Mouse (Mus musculus) activated CD4-positive, CD25-positive, alpha-beta regulatory T cell, adult 4 months (primary cell): ENCODE measurements around the gene Sat2. TPM values are rescaled to one million over a fixed set of nuclear protein-coding genes. Genes with fewer than 3 reads are reported as not detected.
A peak's percentile ranks its signal among the peaks of the same experiment; 100 is the strongest.
"Not testable (repeated sequence)": the region's sequence is repeated elsewhere in the genome, so short reads cannot be mapped to it uniquely, and the experiment has no call there.

Experiments used
- ATAC-seq: one replicate; pipeline ENCODE4 v1.8.0; 2017
- polyA plus RNA-seq, 2 experiments: library from polyadenylated mRNA; unstranded; fragments of 100-300 nt; shearing (Covaris generic); gene quantifications; one replicate each; pipeline ENCODE4 v1.2.1; 2017

Sat2 gene
- polyA plus RNA-seq, 2 experiments from 2014 or later, result not detected

DNA sequence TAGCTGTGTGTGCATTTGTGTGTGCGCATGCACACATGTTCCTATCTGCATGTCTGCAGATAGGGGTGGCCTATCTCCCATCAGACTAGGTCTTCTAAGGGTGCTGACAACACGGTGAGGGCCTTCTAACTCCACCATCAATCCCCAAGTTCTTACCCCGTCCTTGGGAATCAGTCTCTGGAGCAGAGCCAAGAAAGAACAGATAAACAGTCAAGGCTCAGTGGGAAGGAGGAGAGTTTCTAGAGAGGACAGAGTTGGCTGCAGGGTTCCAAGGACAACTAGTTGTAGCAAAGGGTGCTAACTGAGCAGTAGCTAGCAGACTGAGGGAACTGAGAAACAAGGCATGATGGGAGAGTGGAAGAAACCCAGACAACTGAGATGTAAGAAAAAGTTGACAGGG lies 20.1 kb upstream of the Sat2 start:
- no peak for ATAC-seq

GRCm38 (mm10) chr11:69603516-69603915 lies 18.3 kb upstream of the Sat2 start:
- no peak for ATAC-seq

DNA sequence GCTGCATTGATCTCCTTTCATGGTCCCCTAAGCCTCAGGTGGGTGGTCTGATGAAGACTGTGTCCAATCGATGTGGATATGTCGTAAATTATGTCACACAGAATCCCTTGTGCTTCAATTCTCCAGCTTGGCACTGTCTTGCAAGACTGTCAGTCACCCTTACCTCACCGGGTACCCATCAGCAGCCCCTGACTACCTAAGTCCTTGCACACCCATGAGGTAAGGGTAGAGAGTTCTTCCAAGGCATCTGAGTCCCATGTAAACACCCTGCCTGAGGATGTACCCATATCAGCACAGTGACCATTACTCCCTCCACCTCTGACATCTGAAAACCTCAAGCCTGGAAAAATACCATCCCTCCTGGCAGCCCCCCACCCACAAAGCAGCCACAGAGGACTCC lies 17.5 kb upstream of the Sat2 start:
- no peak for ATAC-seq

- no peak for ATAC-seq
These were observed 16.8 kb upstream of the Sat2 start for GRCm38 (mm10) chr11:69604795-69605664.

DNA sequence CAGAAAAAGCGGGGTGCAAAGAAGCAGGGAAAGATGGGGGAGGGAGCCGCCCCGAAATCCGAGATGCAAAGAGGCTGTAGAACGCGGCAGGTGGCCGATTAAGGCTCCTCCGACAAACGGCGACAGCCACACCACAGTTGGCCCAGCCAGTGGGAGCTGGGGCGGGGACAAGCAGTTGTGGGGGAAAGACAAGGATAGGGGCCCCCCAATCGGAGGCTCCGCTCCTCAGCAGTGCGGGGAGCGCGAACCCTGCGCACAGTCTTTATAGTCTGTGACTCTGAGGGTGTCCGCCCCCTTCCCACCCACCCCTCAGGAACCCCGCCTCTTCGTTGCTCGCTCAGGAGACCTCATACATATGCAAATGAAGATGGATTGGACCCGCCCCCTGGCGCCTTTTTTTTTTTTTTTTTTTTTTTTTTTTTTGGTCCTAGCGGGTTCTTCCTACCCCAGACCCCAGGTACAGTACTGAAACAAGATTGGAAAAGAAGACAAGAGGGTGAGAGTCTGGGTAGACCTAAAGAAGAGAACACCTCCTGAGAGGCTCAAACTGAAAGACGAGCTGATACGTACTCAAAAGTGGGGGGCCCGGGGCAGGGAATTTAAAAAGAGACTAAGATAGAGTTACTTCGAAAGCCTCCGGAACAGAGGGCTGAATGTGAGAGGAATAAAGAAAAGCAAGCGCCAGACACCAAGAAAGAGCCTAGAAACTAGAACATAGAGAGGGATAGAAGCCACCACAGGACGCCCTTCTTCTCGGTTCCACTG lies 15.9 kb upstream of the Sat2 start, which contains the start of gene Atp1b2:
Gene Atp1b2 (minus strand): TSS at position 217 of the 765 bp plus-strand sequence.
- ATAC-seq, result peak; percentile 61

- no peak for ATAC-seq
These were observed 15.4 kb upstream of the Sat2 start for GRCm38 (mm10) chr11:69606491-69606795.

GRCm38 (mm10) chr11:69606832-69607231 lies 15.0 kb upstream of the Sat2 start:
- no peak for ATAC-seq

DNA sequence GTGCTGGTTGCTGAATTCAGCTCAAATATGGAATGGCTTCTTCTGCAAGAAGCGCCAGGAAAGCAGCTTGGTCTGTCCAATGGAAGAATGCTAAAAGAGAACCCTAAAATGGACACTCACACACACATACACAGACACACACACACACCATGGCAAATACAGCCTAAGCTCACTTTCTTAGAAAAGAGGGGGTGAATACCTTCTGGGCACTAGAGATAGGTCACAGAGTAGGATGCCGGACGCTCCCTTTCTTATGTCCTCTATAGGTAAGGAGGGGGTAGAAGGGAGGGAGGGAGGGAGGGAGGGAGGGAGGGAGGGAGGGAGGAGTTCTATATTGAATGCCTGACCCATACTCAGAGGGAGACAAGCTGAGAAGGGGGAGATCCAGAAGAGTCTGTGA lies 13.3 kb upstream of the Sat2 start:
- ATAC-seq, result no peak

DNA sequence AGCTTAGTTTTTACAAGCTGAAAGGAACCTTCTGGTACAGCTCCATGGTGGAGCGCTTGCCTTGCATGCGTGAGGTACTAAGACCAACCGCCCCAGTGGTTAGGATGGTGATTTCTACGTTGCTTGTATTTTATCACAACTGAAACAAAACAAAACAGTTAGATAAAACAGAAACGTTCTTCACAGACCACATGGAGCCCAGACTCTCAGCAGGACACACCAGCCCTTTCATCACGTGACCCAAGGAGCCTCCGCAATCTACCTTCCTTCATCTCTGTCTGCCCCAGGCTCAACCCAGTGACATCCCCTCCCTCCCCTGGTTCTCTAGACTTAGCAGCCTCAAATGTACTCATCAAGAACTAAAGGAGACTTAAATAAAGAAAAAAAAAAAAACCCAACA lies 12.4 kb upstream of the Sat2 start:
- ATAC-seq, result no peak

- ATAC-seq, result no peak
These were observed 10.9 kb upstream of the Sat2 start for GRCm38 (mm10) chr11:69610899-69611298.

GRCm38 (mm10) chr11:69613553-69614256 lies 8.1 kb upstream of the Sat2 start:
- no peak for ATAC-seq

DNA sequence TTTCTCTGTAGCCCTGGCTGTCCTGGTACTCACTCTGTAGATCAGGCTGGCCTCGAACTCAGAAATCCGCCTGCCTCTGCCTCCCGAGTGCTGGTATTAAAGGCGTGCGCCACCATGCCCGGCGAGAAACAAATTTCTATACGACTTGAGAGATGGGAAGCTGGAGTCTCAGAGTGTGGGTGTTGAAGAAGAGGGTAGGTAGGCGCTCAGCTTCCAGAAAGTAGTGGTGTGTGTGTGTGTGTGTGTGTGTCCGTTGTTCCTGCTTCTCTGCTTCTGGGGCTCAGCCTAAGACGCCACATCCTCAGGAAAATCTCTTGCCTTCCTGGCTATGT lies 7.6 kb upstream of the Sat2 start:
- not testable (repeated sequence) for ATAC-seq

DNA sequence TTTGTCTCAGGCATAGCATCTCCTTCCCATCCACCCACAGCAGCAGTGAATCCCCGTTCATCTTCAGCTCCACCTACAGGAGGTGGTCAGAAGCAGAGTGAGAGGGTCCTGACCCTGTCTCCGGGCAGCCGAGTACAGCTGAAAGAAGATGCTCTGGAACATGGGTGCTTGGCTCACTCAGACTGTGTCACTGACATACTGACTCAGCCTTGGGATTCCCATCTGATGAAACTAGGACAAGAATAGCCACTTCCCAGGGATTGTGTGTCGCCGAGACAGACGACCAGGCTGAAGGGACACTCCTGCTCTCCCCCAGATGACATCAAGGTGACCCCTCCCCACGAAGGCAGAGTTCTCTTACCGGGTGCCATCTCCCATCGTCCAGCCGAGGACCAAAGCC lies 5.0 kb upstream of the Sat2 start:
- ATAC-seq, result no peak

- ATAC-seq, result no peak
These were observed 4.0 kb upstream of the Sat2 start, which contains the start of gene Shbg for GRCm38 (mm10) chr11:69617805-69618204. Gene Shbg (minus strand): TSS chr11:69617905.

DNA sequence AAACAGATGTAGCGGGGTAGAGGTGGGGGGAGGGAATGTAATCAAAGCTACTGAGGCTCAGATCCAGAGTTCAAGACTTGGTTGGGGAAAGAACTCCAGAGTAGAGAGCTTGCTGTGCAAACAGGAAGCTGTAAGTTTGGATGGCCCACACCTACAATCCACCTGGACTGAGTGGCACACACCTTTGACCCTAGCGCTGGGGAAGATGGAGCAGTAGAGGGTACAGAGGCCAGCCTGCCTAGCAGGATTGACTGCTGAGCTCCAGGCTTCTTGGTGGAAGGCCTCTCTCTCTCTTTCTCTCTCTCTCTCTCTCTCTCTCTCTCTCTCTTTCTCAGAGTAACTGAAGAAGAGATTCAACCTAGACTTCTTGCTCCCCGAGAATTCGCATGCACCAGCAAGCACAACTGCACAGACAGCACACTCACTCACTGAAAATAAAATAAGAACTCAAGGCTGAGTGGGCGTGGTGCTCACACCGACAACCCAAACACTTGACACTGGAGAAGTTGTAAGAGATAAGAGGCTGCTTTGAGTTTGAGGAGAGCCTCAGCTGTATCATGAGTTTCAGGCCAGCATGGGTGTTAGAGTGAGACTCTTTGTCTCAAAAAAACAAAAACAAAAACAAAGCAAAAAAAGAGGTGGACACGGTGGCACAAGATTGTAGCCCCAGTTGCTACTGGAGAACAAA lies 1.3 kb upstream of the Sat2 start:
- ATAC-seq, result no peak

DNA sequence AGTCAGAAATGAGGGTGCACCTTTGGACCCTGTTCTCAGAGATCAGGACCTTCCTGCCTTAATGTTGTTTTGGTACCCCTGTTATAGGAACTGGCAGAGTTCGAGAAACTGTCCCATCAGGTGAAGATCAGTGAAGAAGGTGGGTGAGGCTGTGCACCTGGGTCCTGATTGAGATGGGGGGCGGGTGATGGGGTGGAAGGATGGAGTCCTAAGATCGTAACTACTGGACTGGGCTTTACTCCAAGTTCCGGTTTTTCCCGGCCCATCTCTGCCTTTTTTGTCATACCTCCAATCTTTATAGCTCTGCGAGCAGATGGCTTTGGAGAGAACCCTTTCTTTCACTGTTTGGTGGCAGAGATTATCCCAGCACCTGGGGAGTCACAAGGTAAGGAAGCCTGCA lies 582 bp downstream of the Sat2 start:
- no peak for ATAC-seq

DNA sequence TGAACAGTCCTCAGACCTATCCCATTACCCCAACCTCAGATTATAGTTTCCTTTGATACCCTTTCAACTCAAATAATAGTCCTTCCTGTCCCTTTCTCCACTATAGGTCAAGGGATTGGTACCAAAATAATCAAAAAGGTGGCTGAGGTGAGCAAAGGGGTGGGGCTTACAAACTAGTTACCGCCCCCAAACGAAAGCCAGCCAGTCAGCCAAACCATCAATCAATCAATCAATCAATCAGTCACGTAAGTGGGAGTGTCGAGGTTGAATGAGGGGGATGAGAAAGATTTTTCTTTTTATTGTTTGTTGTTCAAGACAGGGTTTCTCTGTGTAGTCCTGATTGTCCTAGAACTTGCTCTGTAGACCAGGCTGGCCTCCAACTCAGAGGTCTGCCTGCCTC lies 1.2 kb downstream of the Sat2 start:
- ATAC-seq, result no peak

GRCm38 (mm10) chr11:69624339-69624738 lies 2.5 kb downstream of the Sat2 start:
- ATAC-seq, result not testable (repeated sequence)

- no peak for ATAC-seq
These were observed 6.5 kb downstream of the Sat2 start for GRCm38 (mm10) chr11:69628286-69628685.

GRCm38 (mm10) chr11:69629802-69630201 lies 8.0 kb downstream of the Sat2 start:
- ATAC-seq, result no peak

DNA sequence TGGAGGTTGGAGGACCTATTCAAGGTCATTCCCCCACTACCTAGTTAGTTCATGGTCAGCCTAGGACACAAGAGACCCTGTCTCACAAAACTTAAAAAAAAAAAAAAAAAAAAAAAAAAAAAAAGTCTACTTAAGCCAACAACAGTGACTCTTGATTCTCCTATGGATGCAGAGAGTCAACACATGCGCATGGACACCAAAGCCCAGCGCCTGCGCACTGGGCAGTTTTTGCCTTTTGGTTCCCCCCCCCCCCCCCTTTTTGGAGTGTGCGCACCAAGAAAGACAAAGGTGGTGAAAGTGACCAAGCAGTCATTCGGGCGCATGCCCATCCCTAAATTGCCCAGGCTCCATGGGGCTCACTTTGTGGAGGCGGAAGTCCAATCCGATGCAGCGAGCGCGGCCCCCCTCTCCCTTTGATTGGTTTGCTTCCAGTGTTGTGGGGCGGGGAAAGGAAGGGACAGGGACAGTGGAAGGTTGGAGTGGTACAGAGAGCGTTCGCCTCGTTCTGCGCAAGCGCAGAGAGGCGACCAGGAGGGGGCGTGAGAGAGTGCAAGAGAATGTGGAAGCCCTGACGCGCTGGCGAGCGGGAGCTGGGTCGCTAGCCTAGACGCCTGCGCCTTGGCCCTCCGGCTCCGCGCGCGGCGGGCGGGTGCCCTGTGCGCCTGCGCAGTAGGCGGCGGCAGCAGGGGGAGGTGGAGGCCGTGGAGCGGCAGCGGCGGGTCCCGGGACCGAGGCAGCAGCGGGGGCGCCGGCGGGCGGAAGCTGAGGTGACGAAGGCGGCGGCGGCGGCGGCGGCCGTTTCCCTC lies 10.7 kb downstream of the Sat2 start, which contains the start of gene Fxr2:
Gene Fxr2 (plus strand): TSS at position 707 of the 806 bp plus-strand sequence.
- peak; percentile 82 for ATAC-seq
